Mouse (Mus musculus) embryonic fibroblast, embryonic 13.5 days (primary cell): Measurements from ENCODE around the gene Cep78. TPM values are rescaled to one million over a fixed set of nuclear protein-coding genes. Genes with fewer than 3 reads are reported as not detected.
A peak's percentile ranks its signal among the peaks of the same experiment; 100 is the strongest.

Experiments
- H3K27ac ChIP-seq: 2 replicates; pipeline ENCODE4 v1.5.1; 2012; ENCODE audit warnings: low read length, control low read depth, inconsistent platforms; ENCODE audit not compliant: insufficient read depth
- H3K4me1 ChIP-seq: 2 replicates; pipeline ENCODE4 v1.6.1; 2011; ENCODE audit warnings: low read length; ENCODE audit not compliant: control insufficient read depth, insufficient read depth
- H3K4me3 ChIP-seq: 2 replicates; pipeline ENCODE4 v1.5.1; 2011; ENCODE audit warnings: mild to moderate bottlenecking, control low read depth, low read length; ENCODE audit not compliant: insufficient read depth
- CTCF ChIP-seq: IDR thresholded peaks from 2 replicates; pipeline ENCODE4 v1.5.1; 2011; ENCODE audit warnings: mild to moderate bottlenecking, control low read depth, low read length, moderate library complexity, borderline replicate concordance; ENCODE audit not compliant: insufficient read depth
- POLR2A ChIP-seq: IDR thresholded peaks from 2 replicates; pipeline ENCODE4 v1.6.1; 2011; ENCODE audit warnings: low read depth, mild to moderate bottlenecking, control low read depth, low read length, moderate library complexity
- polyA plus RNA-seq: library from polyadenylated mRNA; stranded (reverse); fragments of >200 nt; gene quantifications from 2 replicates; pipeline ENCODE4 v1.2.4, GENCODE M21; 2011; ENCODE audit warnings: low read depth; ENCODE audit not compliant: missing spikeins, insufficient read length

Cep78 gene
- polyA plus RNA-seq, 1 experiment = 12.3 TPM

GRCm38 (mm10) chr19:16009746-16010337 is 25.1 kb upstream of the Cep78 start:
- no peak for TF ChIP-seq POLR2A
- no peak for TF ChIP-seq CTCF
- Histone ChIP-seq H3K4me3 (no peak overlapping the region), H3K4me1 (no peaks in the 10 kb centered on the region; the same call in 1 of the 2 replicates), H3K27ac (no peak overlapping the region)

GRCm38 (mm10) chr19:16009111-16009510 is 24.3 kb upstream of the Cep78 start:
- Histone ChIP-seq H3K4me3 (no peak overlapping the region), H3K4me1 (no peaks in the 10 kb centered on the region; the same call in 1 of the 2 replicates), H3K27ac (no peak overlapping the region)
- TF ChIP-seq CTCF (no peak), POLR2A (no peak)

GRCm38 (mm10) chr19:16007131-16007530 is 22.3 kb upstream of the Cep78 start:
- Histone ChIP-seq H3K4me1 (no peaks in the 10 kb centered on the region), H3K4me3 (no peak overlapping the region), H3K27ac (no peak overlapping the region)
- no peak for TF ChIP-seq POLR2A
- TF ChIP-seq CTCF = no peak

- H3K27ac ChIP-seq = no peak overlapping the region
- no peak overlapping the region for H3K4me3 ChIP-seq
- H3K4me1 ChIP-seq = peaks cover 3% of the 10 kb centered on the region; the same call in 1 of the 2 replicates
- TF ChIP-seq CTCF (no peak), POLR2A (no peak)
Measured at GRCm38 (mm10) chr19:15998157-15998556, 13.4 kb upstream of the Cep78 start.

DNA sequence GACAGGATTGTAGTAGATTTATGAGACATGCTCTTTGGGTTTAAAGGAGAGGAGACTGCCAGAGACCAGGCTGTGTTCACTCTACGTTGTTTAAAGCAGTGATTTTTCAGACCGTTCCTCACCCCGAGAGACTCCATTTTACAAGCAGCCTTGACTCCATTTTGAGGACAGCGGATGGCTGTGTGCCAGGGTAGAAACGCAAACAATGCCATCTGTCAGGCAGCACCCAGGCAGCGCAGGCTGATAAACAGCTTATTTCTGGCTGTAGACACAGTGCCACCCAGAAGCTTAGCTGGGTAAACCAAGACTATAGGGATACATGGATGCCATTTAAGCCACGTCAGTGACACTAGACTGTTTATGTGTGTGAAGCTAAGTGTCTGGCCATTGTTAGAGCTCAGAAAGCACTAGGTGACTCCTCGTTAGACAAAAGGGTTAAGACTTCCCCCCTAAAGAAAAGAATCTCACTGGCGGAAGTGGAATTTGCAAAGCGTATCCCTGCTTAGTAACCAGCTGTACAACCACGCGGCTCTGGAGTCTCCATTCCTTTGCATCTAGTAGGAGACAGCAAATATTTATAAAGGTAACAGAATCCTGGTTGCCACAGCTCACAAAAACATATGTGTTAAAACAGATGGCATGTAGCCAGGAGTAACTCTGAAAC is 12.2 kb upstream of the Cep78 start:
- H3K27ac ChIP-seq = no peak overlapping the region
- TF ChIP-seq CTCF (no peak), POLR2A (no peak)
- no peak overlapping the region for H3K4me3 ChIP-seq
- H3K4me1 ChIP-seq = peaks cover 3% of the 10 kb centered on the region; the same call in 1 of the 2 replicates

DNA sequence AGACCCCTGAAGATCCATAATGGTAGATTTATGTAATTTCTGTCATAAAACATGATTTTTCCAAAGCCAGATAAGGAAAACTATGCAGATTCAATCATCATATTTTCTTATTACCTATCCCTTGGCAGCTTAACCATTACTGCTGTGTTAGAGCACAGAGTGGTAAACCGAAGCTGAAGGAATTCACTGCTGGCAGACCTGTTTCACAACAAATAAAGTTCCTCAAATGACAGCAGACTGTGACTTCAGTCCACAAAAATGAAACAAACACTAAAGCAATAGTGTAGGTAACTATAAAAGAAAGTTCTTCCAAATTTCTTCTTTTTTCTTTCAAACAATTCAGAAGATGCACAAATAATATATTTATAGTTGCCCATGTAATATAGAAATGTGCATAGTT is 5.3 kb upstream of the Cep78 start:
- no peak for TF ChIP-seq POLR2A
- TF ChIP-seq CTCF = no peak
- no peaks in the 10 kb centered on the region for H3K4me1 ChIP-seq
- no peak overlapping the region for H3K27ac ChIP-seq
- no peak overlapping the region for H3K4me3 ChIP-seq

- no peak overlapping the region for H3K27ac ChIP-seq
- peak overlapping the region; percentile 71 for H3K4me3 ChIP-seq
- TF ChIP-seq CTCF = no peak
- no peak for TF ChIP-seq POLR2A
- no peaks in the 10 kb centered on the region; the same call in 1 of the 2 replicates for H3K4me1 ChIP-seq
Measured at GRCm38 (mm10) chr19:15985172-15985713, 454 bp upstream of the Cep78 start.

DNA sequence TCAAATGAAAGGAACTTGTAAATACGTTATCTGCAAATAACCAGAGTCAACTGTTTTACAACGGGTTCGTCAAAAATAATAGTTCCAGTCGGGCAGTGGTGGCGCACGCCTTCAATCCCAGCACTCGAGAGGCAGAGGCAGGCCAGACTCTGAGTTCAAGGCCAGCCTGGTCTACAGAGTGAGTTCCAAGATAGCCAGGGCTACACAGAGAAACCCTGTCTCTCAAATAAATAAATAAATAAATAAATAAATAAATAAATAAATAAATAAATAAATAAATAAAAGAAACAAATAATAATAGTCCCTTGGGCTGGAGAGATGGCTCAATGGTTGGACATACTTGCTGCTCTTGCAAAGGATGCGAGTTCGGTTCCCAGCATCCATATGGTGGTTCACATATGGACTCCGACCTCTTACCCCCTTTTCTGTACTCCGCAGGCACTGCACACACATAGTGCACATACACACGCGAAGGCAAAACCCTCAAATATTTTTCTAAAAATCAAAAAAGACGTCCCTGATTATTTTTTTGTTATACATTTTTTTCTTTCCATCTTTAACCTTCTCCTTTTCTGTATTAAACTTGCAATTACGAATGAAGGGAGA is 947 bp downstream of the Cep78 start:
- TF ChIP-seq CTCF = no peak
- TF ChIP-seq POLR2A = no peak
- H3K27ac ChIP-seq = no peak overlapping the region
- H3K4me3 ChIP-seq = peak overlapping the region; percentile 63
- no peaks in the 10 kb centered on the region; the same call in 1 of the 2 replicates for H3K4me1 ChIP-seq

DNA sequence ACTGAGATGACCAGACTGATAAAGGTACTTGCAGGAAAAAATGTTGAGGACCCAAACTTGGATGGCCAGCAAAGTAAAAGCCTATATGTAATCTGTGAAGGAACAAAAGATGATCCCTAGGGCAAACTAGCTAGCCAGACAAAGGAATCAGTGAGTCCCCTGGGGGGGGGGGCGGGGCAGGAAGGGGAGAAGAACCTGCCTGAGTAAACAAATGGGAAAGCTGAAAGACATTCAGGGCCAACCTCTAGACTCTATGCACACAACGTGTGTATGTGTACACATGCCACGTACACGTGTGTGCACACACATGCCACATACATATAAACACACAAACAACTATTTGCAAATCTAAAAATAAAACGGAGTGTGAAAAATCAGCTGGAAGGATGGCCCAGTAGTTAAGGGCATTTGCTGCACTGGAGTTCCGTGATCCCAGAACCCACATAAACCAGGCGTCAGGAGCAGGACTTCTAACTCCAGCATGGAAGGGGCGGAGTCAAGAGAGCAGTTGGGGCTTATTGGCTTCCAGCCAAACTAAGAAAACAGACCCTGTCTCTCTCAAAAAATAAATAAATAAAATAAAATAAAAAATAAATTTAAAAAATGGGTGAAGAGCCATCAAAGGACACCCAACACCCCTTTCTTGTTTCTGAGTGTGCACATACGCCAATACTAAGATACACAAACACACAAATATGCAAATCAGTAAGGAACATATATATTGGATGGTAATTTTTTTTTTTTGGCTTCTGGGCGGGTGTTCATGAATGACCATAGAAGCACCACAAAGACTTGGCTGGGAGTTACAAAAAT is 1.7 kb downstream of the Cep78 start:
- Histone ChIP-seq H3K27ac (no peak overlapping the region), H3K4me1 (no peaks in the 10 kb centered on the region; the same call in 1 of the 2 replicates), H3K4me3 (no peak overlapping the region)
- TF ChIP-seq CTCF (no peak), POLR2A (no peak)

- TF ChIP-seq POLR2A (no peak), CTCF (no peak)
- H3K4me1 ChIP-seq = no peaks in the 10 kb centered on the region; the same call in 1 of the 2 replicates
- H3K27ac ChIP-seq = no peak overlapping the region
- H3K4me3 ChIP-seq = no peak overlapping the region
Measured at GRCm38 (mm10) chr19:15981861-15982260, 2.9 kb downstream of the Cep78 start.
